Mouse (Mus musculus) embryonic facial prominence, embryonic 14.5 days (tissue): ENCODE measurements at regions not wholly inside any gene's neighbourhood (a gene's known extent, or its start where the extent isn't known, plus 50 kb on each side); places are given as distances from the start of the nearest gene placed in this dataset.

Experiments used
- ATAC-seq: fragments of 200-750 bp; cut with Nextera tagmentation; 2 replicates; pipeline ENCODE4 v1.8.0; 2017; ENCODE audit warnings: low read depth, moderate number of reproducible peaks, moderate TSS enrichment
- DNase-seq: peaks from one replicate; pipeline ENCODE4 v3.0.0-alpha.2; 2015; ENCODE audit warnings: low spot score
- H3K27ac ChIP-seq: fragments of 300-500 bp; sonication (generic); replicated peaks from 2 replicates; pipeline ENCODE4 v1.5.1; 2014; ENCODE audit warnings: low read depth, mild to moderate bottlenecking, low read length, moderate library complexity
- H3K27me3 ChIP-seq: fragments of 300-500 bp; sonication (generic); replicated peaks from 2 replicates; pipeline ENCODE4 v1.6.1; 2014; ENCODE audit warnings: low read length; ENCODE audit not compliant: control insufficient read depth, insufficient read depth
- H3K36me3 ChIP-seq: fragments of 300-500 bp; sonication (generic); 2 replicates; pipeline ENCODE4 v1.6.1; 2014; ENCODE audit warnings: low read length, mixed read lengths; ENCODE audit not compliant: control insufficient read depth, insufficient read depth
- H3K4me1 ChIP-seq: fragments of 300-500 bp; sonication (generic); 2 replicates; pipeline ENCODE4 v1.6.1; 2014; ENCODE audit warnings: antibody characterized with exemption, low read length; ENCODE audit not compliant: control insufficient read depth, insufficient read depth
- H3K4me2 ChIP-seq: fragments of 300-500 bp; sonication (generic); 2 replicates; pipeline ENCODE4 v1.6.1; 2014; ENCODE audit warnings: low read depth, mild to moderate bottlenecking, low read length, moderate library complexity, mixed read lengths
- H3K4me3 ChIP-seq: fragments of 300-500 bp; sonication (generic); 2 replicates; pipeline ENCODE4 v1.5.1; 2014; ENCODE audit warnings: low read depth, mild to moderate bottlenecking, low read length
- H3K9ac ChIP-seq: fragments of 300-500 bp; sonication (generic); 2 replicates; pipeline ENCODE4 v1.6.1; 2014; ENCODE audit warnings: low read depth, mild to moderate bottlenecking, low read length, moderate library complexity, mixed read lengths
- H3K9me3 ChIP-seq: fragments of 300-500 bp; sonication (generic); 2 replicates; pipeline ENCODE4 v1.6.1; 2016; ENCODE audit warnings: low read length; ENCODE audit not compliant: control insufficient read depth
- WGBS: fragments of 180-500 bp; shearing (Covaris S2); extraction: QIAGEN DNeasy Blood & Tissue Kit; methylation state at CpG from one replicate; pipeline ENCODE4 v1.1.7; 2014; 5-methylcytosine and 5-hydroxymethylcytosine counted together

DNA sequence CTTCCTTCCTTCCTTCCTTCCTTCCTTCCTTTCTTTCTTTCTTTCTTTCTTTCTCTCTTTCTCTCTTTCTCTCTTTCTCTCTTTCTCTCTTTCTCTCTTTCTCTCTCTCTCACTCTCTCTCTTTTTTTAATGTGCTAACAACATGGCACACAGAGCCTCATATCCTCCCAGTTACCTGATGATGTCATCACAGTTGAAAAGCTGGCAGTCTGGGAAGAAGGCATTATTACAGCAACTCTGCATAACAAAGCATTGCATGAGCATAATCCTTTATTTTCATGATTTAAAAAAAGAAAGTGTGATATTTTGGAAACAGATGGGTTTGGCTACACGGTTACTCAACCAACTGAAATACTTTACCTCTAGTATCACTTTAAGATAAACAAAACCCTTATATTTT lies 525.9 kb downstream of the Prkd1 start:
- WGBS = 71% methylated on average over 1 of the region's 1 CpGs
- DNase-seq (no peak), ATAC-seq (no peak)

GRCm38 (mm10) chr12:50158143-50158542 lies 490.8 kb downstream of the Prkd1 start:
- no peaks in the 10 kb centered on the region for H3K27me3 ChIP-seq
- no peak overlapping the region for H3K9ac ChIP-seq
- H3K4me3 ChIP-seq = no peak overlapping the region
- ATAC-seq (no peak), DNase-seq (no peak)
- no peak overlapping the region for H3K27ac ChIP-seq
- no peaks in the 10 kb centered on the region for H3K36me3 ChIP-seq
- 62% methylated on average over 9 of the region's 9 CpGs for WGBS
- no peak overlapping the region for H3K4me2 ChIP-seq
- H3K4me1 ChIP-seq = no peaks in the 10 kb centered on the region
- no peaks in the 10 kb centered on the region for H3K9me3 ChIP-seq

More for the DNA sequence above, 525.9 kb downstream of the Prkd1 start:
- no peaks in the 10 kb centered on the region for H3K27me3 ChIP-seq
- no peak overlapping the region for H3K9ac ChIP-seq
- H3K4me2 ChIP-seq = no peak overlapping the region
- no peaks in the 10 kb centered on the region for H3K4me1 ChIP-seq
- H3K4me3 ChIP-seq = no peak overlapping the region
- no peaks in the 10 kb centered on the region for H3K9me3 ChIP-seq
- H3K27ac ChIP-seq = no peak overlapping the region
- H3K36me3 ChIP-seq = no peaks in the 10 kb centered on the region

- H3K9me3 ChIP-seq = no peaks in the 10 kb centered on the region
- H3K27me3 ChIP-seq = no peaks in the 10 kb centered on the region
- H3K4me3 ChIP-seq = no peak overlapping the region
- H3K36me3 ChIP-seq = no peaks in the 10 kb centered on the region
- no peak overlapping the region for H3K9ac ChIP-seq
- no peaks in the 10 kb centered on the region for H3K4me1 ChIP-seq
- WGBS = 45% methylated on average over 1 of the region's 1 CpGs
- no peak for DNase-seq
- H3K4me2 ChIP-seq = no peak overlapping the region
- no peak for ATAC-seq
- H3K27ac ChIP-seq = no peak overlapping the region
Observed at GRCm38 (mm10) chr12:50187332-50187731, 461.6 kb downstream of the Prkd1 start.

- Histone ChIP-seq H3K36me3 (no peaks in the 10 kb centered on the region), H3K4me2 (no peak overlapping the region), H3K9me3 (no peaks in the 10 kb centered on the region), H3K27ac (no peak overlapping the region), H3K4me1 (no peaks in the 10 kb centered on the region), H3K4me3 (no peak overlapping the region), H3K9ac (no peak overlapping the region), H3K27me3 (no peaks in the 10 kb centered on the region)
- DNase-seq (no peak), ATAC-seq (no peak)
Observed at GRCm38 (mm10) chr12:50190892-50191539, 457.9 kb downstream of the Prkd1 start.

- DNase-seq = no peak
- no peaks in the 10 kb centered on the region for H3K36me3 ChIP-seq
- 68% methylated on average over 11 of the region's 11 CpGs for WGBS
- no peak overlapping the region for H3K4me3 ChIP-seq
- no peak overlapping the region for H3K9ac ChIP-seq
- no peak overlapping the region for H3K27ac ChIP-seq
- no peak for ATAC-seq
- H3K4me2 ChIP-seq = no peak overlapping the region
- H3K4me1 ChIP-seq = no peaks in the 10 kb centered on the region
- no peaks in the 10 kb centered on the region for H3K27me3 ChIP-seq
- no peaks in the 10 kb centered on the region for H3K9me3 ChIP-seq
Observed at GRCm38 (mm10) chr12:50191733-50192612, 456.9 kb downstream of the Prkd1 start.

GRCm38 (mm10) chr12:50193501-50193900 lies 455.4 kb downstream of the Prkd1 start:
- H3K27ac ChIP-seq = no peak overlapping the region
- H3K9ac ChIP-seq = no peak overlapping the region
- H3K36me3 ChIP-seq = no peaks in the 10 kb centered on the region
- 43% methylated on average over 3 of the region's 3 CpGs for WGBS
- no peak overlapping the region for H3K4me2 ChIP-seq
- no peaks in the 10 kb centered on the region for H3K27me3 ChIP-seq
- ATAC-seq (no peak), DNase-seq (peak; percentile 10)
- no peaks in the 10 kb centered on the region for H3K9me3 ChIP-seq
- H3K4me1 ChIP-seq = no peaks in the 10 kb centered on the region
- H3K4me3 ChIP-seq = no peak overlapping the region

DNA sequence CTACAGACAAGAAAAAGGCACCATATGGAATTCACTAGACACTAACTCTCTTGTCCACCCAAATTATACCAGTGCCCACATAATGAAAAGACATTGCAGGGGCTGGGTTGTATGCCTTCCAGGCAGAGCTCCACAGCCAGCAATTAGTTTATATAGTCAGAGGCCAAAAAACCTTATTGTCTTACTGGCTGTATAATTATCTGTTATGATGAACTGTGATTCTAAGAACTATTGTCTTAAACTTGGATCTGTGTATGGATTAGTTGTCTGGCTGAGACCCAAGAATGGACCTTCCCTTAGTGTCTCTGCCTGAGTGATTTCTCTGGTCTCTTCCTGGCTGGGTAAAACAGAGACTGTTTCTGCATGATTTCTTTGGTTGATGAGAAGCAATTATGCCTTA lies 454.2 kb downstream of the Prkd1 start:
- H3K36me3 ChIP-seq = no peaks in the 10 kb centered on the region
- ATAC-seq (no peak), DNase-seq (peak; percentile 17)
- H3K9ac ChIP-seq = no peak overlapping the region
- H3K9me3 ChIP-seq = no peaks in the 10 kb centered on the region
- no peak overlapping the region for H3K4me3 ChIP-seq
- H3K4me1 ChIP-seq = no peaks in the 10 kb centered on the region
- no peak overlapping the region for H3K27ac ChIP-seq
- H3K4me2 ChIP-seq = no peak overlapping the region
- H3K27me3 ChIP-seq = no peaks in the 10 kb centered on the region

GRCm38 (mm10) chr12:50196339-50196738 lies 452.6 kb downstream of the Prkd1 start:
- Histone ChIP-seq H3K4me2 (no peak overlapping the region), H3K36me3 (no peaks in the 10 kb centered on the region), H3K9ac (no peak overlapping the region), H3K27ac (no peak overlapping the region), H3K4me1 (no peaks in the 10 kb centered on the region), H3K9me3 (no peaks in the 10 kb centered on the region), H3K4me3 (no peak overlapping the region), H3K27me3 (no peaks in the 10 kb centered on the region)
- no peak for ATAC-seq
- no peak for DNase-seq
- 44% methylated on average over 2 of the region's 2 CpGs for WGBS

DNA sequence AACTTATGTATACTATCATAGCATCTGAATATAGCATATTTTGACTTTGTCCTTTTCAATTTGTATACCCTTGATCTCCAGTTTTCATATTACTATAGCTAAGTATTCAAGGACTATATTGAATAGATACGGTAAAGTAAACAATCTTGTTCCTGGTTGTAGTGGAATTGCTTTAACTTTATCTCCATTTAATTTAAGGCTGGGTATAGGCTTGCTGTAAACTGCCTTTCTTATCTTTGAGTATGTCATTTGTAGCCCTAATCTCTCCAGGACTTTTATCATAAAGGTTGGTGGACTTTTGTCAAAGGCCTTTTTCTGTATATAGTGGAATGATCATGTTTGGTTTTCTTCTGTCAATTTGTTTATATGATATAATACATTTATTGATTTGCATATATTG lies 407.8 kb downstream of the Prkd1 start:
- 89% methylated on average over 1 of the region's 1 CpGs for WGBS
- H3K9ac ChIP-seq = no peak overlapping the region
- H3K27me3 ChIP-seq = no peaks in the 10 kb centered on the region
- no peaks in the 10 kb centered on the region for H3K36me3 ChIP-seq
- DNase-seq = no peak
- H3K27ac ChIP-seq = no peak overlapping the region
- H3K4me2 ChIP-seq = no peak overlapping the region
- H3K4me3 ChIP-seq = no peak overlapping the region
- no peak for ATAC-seq
- no peaks in the 10 kb centered on the region for H3K4me1 ChIP-seq
- no peaks in the 10 kb centered on the region for H3K9me3 ChIP-seq
